ENCODE assay signal across 25 mouse cellular contexts in the genomic region with DNA sequence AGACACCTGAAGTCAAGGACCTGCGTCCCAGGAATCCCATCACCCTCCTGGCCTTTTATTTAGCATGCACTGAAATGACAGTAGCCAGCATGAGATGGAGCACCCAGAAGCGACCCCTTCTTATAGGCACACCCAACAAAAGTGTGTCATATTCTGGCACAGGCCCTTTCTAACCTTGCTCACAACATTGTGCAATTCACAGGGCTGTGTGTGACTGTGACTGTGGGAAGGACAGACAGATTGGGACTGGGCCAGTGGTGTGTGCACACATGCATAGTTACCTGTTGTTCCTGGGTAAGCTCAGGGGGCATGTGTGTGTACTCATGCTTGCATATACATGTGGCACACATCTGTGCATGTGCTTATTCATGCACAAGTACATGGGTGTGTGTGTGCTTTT. TPM values are rescaled to one million over a fixed set of nuclear protein-coding genes. Genes with fewer than 3 reads are reported as not detected.
DNase-seq lines count a peak whose midpoint lies in the region; ATAC-seq lines count a peak whose summit lies in the region.
"Had no signal": no experiment of that assay in that cellular context is flagged by ENCODE, and none has a peak within 500 bp of the region (broad histone marks: within the 10 kb centered on the region; RNA-seq: fewer than 3 reads in every experiment).

No protein-coding gene starts in this region.

- H3K27ac ChIP-seq in midbrain, embryonic 11.5 days (ENCODE audit: low read depth, low read length): no peak overlapping the region
- H3K27ac ChIP-seq: embryonic facial prominence, embryonic 12.5 days; embryonic facial prominence, embryonic 15.5 days; forebrain, embryonic 12.5 days; hindbrain, embryonic 12.5 days; hindbrain, embryonic 15.5 days had no signal

- 81% methylated on average over 2 of the region's 2 CpGs for WGBS in midbrain, embryonic 11.5 days

- no peaks in the 10 kb centered on the region for H3K27me3 ChIP-seq in midbrain, embryonic 11.5 days (ENCODE audit: control insufficient read depth, insufficient read depth, low read length)
- H3K27me3 ChIP-seq: embryonic facial prominence, embryonic 12.5 days; embryonic facial prominence, embryonic 15.5 days had no signal

- H3K9me3 ChIP-seq in midbrain, embryonic 11.5 days (ENCODE audit: control insufficient read depth, low read length): no peaks in the 10 kb centered on the region
- H3K9me3 ChIP-seq: embryonic facial prominence, embryonic 12.5 days; embryonic facial prominence, embryonic 15.5 days; forebrain, embryonic 12.5 days; hindbrain, embryonic 12.5 days; hindbrain, embryonic 15.5 days had no signal

- H3K36me3 ChIP-seq in midbrain, embryonic 11.5 days (ENCODE audit: control insufficient read depth, insufficient read depth, low read length): no peaks in the 10 kb centered on the region
- H3K36me3 ChIP-seq: embryonic facial prominence, embryonic 12.5 days; embryonic facial prominence, embryonic 15.5 days; forebrain, embryonic 12.5 days; hindbrain, embryonic 12.5 days; hindbrain, embryonic 15.5 days had no signal

- intact Hi-C loops in left cerebral cortex, postnatal 36 days (cut with DNase I): no loop called here

- no peak overlapping the region for H3K9ac ChIP-seq in midbrain, embryonic 11.5 days (ENCODE audit: low read length)
- H3K9ac ChIP-seq: embryonic facial prominence, embryonic 12.5 days; embryonic facial prominence, embryonic 15.5 days; forebrain, embryonic 12.5 days; hindbrain, embryonic 12.5 days; hindbrain, embryonic 15.5 days had no signal

- DNase-seq in adrenal gland, adult (ENCODE audit: inconsistent age in 2 of 2, low spot score in 1 of 2): peak; percentile 59 to 86
- no peak for DNase-seq in adrenal gland, postnatal 4 days (ENCODE audit: low spot score in 2 of 2)
- peak; percentile 25 for DNase-seq in 3T3-L1 (ENCODE audit: low read depth, low spot score)
- DNase-seq in adrenal gland, adult 8-10 months: peak; percentile 70
- peak; percentile 29 for DNase-seq in adrenal gland, postnatal 25 days
- no peak for DNase-seq in left cerebral cortex, postnatal 36 days (ENCODE audit: low spot score in 2 of 2)
- DNase-seq in midbrain, embryonic 11.5 days (ENCODE audit: low spot score, missing footprints): no peak
- DNase-seq in cerebellum, postnatal 4 days (ENCODE audit: low spot score in 2 of 2): no peak
- DNase-seq: B cell, adult 2 months; cerebellum, adult 18-20 months; cerebellum, adult 9-10 months; cerebellum, postnatal 14 days; gastrocnemius, postnatal 14 days; heart, adult 11 months had no signal

- H3K4me1 ChIP-seq in midbrain, embryonic 11.5 days (ENCODE audit: control insufficient read depth, insufficient read depth, low read length): no peaks in the 10 kb centered on the region
- H3K4me1 ChIP-seq: forebrain, embryonic 12.5 days; hindbrain, embryonic 15.5 days had no signal

- no peak overlapping the region for H3K4me3 ChIP-seq in midbrain, embryonic 11.5 days (ENCODE audit: low read depth, low read length)
- H3K4me3 ChIP-seq: embryonic facial prominence, embryonic 12.5 days; embryonic facial prominence, embryonic 15.5 days; forebrain, embryonic 12.5 days; hindbrain, embryonic 12.5 days; hindbrain, embryonic 15.5 days had no signal

- H3K4me2 ChIP-seq in midbrain, embryonic 11.5 days: no peak overlapping the region
- H3K4me2 ChIP-seq: embryonic facial prominence, embryonic 12.5 days; embryonic facial prominence, embryonic 15.5 days; forebrain, embryonic 12.5 days; heart, embryonic 11.5 days; hindbrain, embryonic 12.5 days; hindbrain, embryonic 15.5 days had no signal

- ATAC-seq in midbrain, embryonic 11.5 days (ENCODE audit: low FRiP score): no peak
- ATAC-seq: CD4-positive, CD25-positive, alpha-beta regulatory T cell, adult 4 months; forebrain, embryonic 16.5 days; intestine, postnatal 0 days had no signal

RNA-seq across cellular contexts. Expression of a gene that starts 54.6 kb away (rescaled TPM):
- 1 to 10 TPM; 4.4 to 4.5 TPM for total RNA-seq in adrenal gland, postnatal 4 days (2021)
- total RNA-seq in adrenal gland, adult 8-10 months (2022): 1 to 10 TPM in 2 of 4 experiments, under 1 TPM in 2; 0.90 to 1.6 (median 1.1) TPM
- total RNA-seq in adrenal gland, postnatal 25 days (2021): 0.71 and 1.9 TPM in 2 replicates
- total RNA-seq in left cerebral cortex, postnatal 36 days (2021): 10 to 100 TPM; 12.4 to 15.8 TPM
- polyA plus RNA-seq in midbrain, embryonic 11.5 days (2014; fragmentation: Nextera tagmentation; extraction: Ambion mirVana): 0.11 and 0.25 TPM in 2 replicates
- total RNA-seq: common myeloid progenitor, adult 5-6 weeks; hematopoietic stem cell, adult 5-6 weeks had no signal
- polyA plus RNA-seq: CD4-positive, CD25-positive, alpha-beta regulatory T cell, adult 4 months had no signal

Comparison
In these comparisons a context has a peak if more than half of its experiments do, and no peak if none do; other contexts are left out.
1. DNase-seq: peak in adrenal gland, adult (2 of 2), 3T3-L1 (single experiment), adrenal gland, adult 8-10 months (single experiment) and adrenal gland, postnatal 25 days (single experiment); none in adrenal gland, postnatal 4 days (0 of 2), left cerebral cortex, postnatal 36 days (0 of 2), midbrain, embryonic 11.5 days (single experiment) and cerebellum, postnatal 4 days (0 of 2).